Mouse (Mus musculus): ENCODE measurements around the gene Sptbn1.

Gene Sptbn1

DNA sequence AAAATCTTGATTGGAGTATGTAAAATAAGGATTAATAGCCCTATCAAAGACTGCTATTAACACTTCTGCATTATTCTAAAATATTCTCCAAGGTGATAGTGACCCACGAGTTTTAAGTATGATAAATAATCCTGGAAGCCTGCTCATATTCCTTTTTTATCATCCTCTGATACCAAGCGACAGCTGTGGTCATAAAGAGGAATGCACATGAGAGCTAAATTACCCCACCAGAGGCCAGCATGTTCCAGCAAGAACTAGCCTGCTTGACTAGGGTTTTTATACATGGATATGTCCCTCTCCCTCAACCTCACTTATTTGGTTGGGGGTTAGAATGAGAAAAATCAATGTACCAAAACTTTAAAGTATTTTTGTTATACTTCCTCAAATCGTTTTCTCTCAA is 56.8 kb downstream of the Sptbn1 start:
- no peak for DNase-seq (ENCODE audit: low read depth)

DNA sequence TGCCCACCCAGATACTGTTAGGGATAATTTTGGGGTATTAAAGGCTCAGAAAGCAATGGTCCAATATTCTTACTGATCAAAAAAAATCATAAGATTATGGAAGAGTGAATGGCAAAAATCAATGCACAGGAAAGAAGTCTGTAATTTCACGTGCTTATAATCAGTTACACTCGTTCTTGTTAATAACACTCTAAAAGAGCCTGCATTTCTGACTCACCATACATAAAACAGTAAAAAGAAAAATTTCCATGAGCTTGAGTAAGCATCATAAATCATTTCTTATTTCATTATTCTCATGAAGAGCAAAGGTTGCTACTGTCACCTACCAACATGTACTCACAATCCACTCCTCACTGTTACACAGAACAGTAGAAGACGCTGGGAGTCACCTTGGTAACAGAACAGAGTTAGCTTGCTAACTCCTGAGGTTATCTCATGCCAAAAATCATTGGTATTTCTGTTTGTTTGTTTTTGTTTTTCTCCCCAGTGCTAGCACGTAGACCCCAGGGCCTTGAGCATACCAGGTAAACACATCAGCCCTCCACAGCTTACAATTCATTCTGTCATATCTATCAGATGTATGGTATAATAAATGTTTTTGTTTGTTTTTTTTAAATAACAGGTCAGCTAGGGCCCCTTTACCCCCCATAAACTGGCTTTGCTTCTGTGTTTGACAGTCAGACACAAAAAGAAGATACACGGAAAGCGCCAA is 57.7 kb downstream of the Sptbn1 start:
- no peak for DNase-seq (ENCODE audit: low read depth)

DNA sequence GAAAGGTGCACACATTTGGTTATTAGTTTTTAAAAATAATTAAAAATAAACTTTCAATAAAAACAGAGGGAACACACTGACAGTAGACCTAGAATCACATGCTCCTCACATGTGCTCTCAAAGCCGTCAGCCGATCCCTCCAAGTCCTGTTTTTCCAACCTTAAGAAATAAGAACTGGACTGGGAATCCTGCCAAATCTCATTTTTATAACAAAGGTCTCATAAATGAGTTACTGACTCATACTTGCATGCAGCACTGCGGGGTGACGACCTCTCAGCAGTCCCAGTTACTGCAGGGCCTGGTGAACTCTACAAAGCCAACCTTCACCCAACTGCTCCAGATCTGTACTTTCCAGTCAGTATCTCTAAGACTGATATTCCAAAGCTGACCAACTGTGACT is 58.5 kb downstream of the Sptbn1 start:
- no peak for DNase-seq (ENCODE audit: low read depth)

DNA sequence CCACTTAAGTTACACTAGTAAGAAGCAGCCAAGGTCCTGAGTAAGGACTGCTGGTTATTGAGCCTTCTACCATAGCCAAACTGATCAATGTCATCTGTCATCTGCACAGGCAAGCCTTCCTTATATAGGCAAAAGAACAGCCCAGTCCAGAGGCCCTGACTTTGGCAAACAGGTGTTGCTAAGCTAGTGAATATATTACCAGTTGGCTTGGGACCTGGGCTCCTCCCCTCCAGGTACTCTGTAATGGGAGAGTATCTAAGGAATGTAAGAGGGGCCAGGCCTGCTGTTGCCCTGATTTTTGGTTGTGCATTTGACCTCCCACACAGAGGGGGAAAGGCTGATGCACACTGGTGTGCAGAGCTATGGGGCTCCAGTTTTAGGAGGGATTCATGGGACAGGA is 63.6 kb downstream of the Sptbn1 start:
- DNase-seq (ENCODE audit: low read depth) = no peak

DNA sequence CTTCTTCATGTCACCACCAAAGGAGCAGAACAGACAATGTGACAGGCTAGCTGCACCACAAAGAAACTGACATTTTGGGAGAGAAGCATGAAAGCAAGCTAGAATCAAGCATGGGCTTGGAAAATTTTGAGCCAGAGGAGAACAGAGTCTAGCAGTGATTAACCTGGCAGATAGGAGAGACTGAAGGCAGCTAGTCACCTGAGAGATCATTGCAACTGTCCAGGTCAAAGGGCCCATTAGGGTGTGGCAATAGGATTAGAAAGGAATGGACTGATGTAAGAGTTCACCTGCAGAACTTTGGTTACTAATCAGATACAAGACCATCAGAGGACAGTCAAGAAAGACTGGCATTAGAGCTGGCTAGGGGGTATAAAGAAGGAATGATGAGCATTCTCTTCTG is 67.6 kb downstream of the Sptbn1 start:
- no peak for DNase-seq (ENCODE audit: low read depth)

DNA sequence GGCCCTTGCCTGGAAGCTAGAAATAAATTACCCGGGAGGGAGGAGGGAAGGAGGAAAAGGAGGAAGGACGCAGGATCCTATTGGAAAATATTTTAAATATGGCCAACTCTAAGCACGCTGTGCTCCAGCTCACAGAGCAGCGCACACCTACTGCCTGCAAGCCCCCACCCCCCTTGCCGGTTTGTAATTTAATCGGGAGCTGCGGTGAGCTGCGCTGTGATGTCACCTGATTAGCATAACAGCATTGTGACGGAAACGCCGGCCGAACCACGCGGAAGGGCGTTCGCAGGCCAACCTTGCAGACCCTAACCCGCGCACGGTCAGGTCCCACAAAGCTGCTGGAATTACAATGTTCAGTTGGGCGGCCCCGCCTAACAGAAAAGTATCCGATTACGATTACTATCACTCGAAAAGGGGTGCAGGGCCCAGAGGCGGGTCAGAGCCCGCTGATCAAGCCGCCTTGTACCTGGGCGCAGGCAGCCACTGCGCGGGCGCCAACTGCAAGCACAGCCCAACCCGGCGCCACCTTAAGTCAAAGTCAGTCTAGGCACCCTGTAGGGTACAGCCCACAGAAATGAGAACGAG is 69.8 kb downstream of the Sptbn1 start:
- peak; percentile 98 for DNase-seq (ENCODE audit: low read depth)

DNA sequence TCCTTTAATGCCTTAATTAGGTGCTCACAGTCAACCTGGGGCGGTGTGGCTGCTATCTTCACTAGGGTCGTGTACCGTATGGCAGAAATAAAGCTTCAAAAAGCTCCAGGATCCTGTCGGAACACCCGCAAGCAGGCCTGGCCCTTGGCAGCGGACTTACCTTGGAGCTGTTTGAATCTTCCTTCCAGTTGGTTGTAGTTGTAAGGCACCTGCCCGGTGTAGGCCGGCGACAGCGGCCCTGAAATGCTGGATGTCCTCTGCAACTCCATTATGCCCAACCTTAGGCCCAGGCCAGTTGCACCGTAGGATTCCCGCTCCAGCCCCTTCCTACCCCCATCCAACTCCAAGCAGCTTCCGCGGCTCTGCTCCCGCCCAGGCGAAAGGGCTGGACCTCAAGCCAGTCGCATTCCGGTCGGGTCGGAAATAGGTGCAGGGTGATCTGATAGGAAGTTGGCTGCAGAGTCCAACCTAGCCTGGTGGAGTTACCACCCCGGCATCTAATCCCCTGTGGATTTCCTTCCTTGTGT is 70.3 kb downstream of the Sptbn1 start:
- peak; percentile 88 for DNase-seq (ENCODE audit: low read depth)

DNA sequence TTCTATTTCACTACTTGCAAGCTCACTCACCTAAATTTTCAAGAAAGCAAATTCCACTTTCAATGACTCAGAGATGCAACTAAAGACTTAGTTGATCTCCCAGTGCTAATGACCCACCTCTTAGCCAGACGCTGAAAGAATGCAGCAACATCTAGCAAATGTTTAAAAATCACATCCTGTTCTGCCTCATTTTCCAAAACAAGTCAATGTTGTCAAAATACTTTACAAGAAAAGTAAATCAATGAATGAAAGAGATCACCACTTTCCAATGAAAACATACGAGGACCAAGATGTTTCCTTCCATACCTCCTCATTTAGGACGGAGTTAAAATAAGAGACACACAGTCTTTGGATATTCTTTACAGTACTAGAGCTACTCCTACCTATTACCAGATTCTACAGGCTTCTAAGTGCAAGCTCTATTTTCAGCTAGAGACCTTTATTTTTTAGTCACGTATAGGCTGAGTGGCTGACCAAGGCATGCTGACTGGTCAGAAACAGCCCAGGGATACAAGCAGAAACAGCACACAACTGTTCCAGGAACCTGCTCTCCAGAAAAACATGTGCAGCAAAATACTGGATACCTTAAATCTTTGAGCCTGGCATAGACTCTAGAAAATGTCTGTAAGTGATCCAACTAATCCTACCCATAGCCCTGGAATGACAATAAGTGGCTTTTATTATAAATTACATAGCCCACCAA is 71.5 kb downstream of the Sptbn1 start:
- DNase-seq (ENCODE audit: low read depth) = peak; percentile 37

DNA sequence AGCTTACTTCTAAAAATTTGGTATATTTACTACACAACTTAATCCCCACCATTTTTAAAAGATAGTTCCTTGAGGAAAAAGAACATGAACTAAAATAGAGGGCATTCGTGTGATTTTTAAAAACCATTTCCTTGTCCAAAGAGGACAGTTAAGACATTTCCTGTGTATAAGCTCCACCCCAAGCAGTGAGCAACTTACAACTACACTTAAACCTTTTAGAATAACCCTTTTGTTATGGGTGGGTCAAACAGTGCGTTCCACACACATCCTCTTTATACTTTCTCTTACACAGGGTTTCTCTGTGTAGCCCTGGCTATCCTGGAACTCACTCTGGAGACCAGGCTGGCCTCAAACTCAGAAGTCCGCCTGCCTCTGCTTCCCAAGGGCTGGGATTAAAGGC is 72.2 kb downstream of the Sptbn1 start:
- peak; percentile 73 for DNase-seq (ENCODE audit: low read depth)

DNA sequence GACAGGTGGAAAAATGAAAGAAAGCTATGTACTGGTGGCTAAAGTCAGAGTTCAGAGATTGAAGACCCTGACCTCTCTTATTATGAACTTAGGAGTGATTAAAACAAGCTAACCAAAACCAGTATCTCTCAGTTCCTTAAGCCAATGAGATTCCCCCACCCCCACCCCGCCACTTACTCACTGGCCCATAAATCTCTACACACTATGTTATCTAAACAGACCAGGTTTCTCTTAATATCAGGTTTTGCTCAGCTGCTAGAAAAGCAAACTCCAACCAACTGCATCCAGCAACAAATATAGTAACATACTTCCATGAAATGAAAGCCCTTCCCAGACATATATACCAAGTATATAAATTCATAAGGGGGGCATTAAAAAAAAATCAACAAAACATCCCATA is 73.2 kb downstream of the Sptbn1 start:
- peak; percentile 39 for DNase-seq (ENCODE audit: low read depth)

DNA sequence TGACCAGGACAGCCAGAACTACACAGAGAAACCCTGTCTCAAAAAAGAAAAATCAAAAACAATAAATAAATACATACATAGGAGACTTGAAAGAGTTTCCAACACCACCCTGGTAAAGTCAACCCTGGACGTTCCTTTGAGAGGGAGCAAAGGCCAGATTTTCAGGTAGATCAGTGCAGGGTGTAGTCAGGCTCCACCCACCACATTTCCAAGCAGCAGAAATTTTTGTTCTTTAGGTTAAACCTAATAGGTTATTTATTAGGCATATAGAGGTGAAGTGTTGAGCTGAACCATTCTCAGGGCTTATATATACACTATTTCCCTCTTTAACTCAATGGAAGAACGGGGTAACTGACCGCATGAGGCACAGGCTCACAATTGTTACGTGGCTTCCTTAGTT is 77.0 kb downstream of the Sptbn1 start:
- no peak for DNase-seq (ENCODE audit: low read depth)

DNA sequence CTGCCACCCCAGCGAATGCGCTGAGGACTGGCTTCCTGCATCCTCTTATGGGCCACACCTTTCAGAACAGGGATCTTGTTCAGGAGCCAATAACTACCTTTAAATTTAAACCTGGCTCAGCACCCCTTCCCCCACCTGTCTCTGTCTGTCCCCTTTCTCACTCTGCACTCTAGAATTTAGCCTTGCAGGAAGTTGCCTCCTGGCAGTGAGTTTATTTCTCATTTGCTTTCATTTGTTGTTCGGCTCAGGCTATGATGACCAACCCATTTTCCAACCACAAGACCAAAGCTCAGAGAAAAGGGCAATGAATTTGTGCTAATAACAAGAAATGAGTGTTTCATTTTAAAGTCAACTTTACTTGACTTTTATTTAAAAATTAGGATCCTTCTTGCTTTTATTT is 77.9 kb downstream of the Sptbn1 start:
- DNase-seq (ENCODE audit: low read depth) = peak; percentile 70

DNA sequence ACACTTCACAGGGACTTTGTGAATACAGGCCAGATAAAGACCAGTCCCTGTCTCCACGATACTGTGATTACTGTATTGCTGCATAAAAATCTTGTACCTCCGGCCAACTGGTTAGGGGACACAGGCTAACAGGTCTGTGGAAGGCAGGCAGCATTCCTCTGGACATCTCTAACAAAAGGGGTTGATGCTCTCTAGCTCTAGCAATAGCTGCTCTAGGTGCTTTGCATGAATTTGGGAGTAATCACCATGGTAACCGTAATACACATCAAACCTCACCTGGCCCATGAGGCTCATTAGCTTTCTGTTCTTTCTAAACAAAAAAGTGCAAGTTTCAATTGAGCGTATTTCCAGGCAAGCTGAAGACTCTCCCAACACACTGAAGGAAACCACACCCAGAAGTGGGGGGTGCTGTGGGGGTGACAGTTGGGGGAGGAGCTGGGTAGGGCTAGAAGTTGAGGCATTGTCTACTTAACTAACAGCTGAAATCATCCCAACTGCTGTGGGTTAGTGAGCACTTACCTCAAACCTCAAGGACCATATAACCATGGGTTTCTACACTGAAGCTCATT is 81.0 kb downstream of the Sptbn1 start:
- DNase-seq (ENCODE audit: low read depth) = peak; percentile 76

DNA sequence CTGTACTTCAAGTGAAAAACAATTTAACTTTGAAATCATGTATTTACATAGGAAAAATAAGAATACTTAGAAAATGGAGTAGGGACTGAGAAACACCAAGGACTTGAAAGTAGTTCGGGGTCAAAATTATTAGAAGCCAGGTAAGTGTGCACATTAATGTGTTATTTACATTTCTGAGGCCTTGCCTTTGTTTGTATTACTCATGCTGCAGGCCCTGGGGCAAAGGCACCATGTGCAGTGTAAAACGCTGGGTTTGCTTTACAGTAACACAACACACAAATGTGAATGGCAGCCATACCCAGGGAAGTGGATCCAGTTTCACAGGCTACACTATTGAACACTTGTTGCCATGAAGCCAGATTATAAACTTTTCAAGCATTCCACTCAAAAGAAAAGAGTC is 83.4 kb downstream of the Sptbn1 start:
- DNase-seq (ENCODE audit: low read depth) = no peak

DNA sequence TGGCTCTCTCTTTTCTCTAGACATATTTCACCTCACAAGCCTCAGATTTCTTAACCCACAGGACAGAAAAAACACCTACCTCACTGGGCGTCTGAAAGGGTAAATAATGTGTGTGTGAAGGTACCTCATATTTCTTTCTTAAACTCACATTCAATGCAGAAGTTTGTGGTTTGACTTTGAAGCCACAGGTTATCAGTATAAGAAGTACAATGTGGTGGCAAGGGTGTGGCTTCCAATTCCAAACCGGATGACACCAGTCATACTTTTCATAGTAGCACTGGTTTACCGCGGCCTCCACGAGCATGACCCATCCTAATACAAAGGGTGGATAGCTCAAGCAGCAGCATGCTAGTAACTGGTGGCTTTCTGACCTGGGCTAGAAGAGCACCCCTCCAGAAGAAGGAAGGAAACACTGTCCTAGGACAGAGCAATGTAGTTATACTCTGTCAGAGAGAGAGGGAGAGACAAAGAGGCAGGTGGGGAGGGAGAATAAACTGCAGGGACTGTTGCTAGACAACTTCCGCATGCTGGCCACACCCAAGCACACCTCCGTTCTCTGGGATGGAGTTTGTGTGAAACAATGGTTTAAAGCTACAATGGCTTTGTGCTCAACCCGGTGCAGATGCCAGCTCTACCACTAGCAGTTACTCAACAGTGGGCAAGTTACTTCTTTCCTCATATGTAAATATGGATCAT is 85.1 kb downstream of the Sptbn1 start:
- DNase-seq (ENCODE audit: low read depth) = peak; percentile 96

DNA sequence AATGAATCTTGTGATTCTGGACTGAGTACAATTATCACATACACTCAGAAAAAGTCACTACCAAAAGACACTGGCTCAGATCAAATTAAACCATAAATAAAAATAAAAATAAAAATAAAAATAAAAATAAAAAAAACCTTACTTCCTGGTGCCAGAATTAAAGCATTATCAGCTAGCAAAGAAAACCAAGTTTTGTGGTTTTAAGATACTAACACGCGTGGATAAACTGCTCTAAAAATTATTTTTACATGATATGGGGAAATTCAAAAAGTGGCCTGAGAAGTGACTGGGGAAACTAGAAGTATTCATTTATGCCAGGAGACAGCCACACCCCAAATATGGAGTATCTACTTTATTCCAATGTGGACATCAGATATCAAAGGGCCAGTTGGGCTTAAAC is 89.8 kb downstream of the Sptbn1 start:
- no peak for DNase-seq (ENCODE audit: low read depth)

DNA sequence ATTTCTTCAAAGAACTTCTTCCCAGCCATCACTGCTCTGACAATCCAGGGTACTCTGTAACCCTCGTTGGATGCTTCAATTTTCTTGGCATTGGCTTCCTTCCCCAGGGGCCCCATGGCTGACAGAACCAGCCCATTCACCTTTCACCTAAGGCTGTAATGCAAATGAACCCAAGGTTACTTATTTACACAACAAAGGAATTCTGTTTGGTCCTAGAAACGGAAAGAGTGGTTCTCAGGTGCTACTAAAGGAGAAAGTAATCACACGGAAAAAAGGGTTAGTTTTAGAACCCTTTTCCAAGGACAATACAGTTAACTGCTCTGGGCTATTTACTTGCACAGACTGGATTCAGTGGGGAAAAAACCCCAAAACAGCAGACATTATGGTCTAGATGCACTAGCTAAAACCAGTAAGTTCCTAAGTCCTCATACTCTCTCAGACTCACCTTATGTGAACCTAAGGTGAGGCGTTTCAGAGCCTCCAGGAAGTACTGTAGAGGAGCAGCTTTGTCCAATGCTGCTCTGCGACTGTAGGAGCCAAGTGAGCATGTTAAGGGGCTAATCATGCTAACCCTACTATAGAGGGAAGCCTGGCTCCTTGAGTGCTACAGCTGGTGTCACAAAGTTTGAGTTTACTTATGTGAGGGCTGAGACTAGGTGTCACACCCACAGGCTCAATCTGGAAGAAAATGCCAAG is 90.7 kb downstream of the Sptbn1 start:
- DNase-seq (ENCODE audit: low read depth) = no peak

DNA sequence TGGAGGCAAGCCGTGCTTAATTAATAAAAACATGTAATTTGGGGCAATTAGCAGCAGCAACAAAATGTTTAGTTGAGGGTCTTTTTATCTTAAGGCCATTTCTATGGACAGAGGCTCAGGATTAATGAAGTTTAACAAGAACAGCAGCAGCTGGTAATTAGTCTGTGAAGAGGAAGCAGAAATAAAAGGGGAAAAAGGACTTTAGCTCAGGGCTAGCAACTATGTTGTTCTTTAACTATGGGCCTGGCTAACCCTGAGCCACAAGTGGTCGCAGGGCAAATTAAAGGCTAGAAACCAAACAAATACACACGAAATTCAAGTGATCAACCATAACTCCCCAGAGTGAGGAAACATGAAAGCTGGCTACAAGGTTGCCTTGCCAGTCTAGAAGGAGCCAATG is 91.9 kb downstream of the Sptbn1 start:
- no peak for DNase-seq (ENCODE audit: low read depth)

DNA sequence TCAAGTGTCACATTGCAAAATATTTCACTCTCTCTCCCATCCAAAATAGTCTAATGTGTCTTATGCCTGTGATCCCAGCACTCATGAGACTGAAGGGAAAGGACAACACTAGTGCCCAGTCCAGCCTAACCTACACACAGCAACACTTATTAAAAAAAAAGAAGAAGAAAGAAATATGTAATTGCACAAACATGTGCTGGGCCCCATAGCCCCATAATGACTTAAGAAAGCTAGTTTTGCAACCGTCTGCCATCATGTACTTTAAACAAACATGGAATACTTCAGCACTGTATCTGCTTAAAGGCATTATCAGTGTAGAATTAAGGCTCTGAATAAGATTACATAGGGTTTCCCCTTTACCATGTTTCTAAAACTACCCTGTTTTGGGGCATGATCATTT is 92.4 kb downstream of the Sptbn1 start:
- peak; percentile 45 for DNase-seq (ENCODE audit: low read depth)

DNA sequence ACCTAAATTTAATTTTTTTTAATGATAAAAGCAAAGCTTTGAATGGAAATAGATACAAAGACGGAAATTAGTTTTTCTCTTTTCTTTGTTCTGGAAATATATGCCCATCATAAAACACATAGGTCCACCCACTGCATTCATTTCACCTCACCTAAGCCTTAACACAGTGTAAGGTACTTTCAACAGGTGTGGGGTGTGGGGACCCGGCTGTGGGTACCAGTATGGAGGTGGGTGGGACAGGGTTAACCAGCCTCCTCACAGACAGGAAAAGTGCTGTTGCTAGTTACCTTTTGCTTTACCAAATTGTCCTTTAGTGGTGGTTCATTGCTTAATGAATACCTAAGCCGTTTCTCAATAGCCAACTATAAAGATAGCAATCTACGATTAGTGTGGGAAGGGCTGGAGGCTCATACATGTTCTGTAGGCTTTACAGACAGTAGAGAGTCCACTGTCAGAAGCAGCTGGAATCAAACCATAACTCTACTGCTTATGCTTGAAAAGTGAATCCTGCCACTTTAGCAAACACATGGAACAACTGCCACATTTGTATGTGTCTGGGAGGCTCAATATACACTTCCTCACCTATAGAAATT is 96.3 kb downstream of the Sptbn1 start:
- peak; percentile 36 for DNase-seq (ENCODE audit: low read depth)

DNA sequence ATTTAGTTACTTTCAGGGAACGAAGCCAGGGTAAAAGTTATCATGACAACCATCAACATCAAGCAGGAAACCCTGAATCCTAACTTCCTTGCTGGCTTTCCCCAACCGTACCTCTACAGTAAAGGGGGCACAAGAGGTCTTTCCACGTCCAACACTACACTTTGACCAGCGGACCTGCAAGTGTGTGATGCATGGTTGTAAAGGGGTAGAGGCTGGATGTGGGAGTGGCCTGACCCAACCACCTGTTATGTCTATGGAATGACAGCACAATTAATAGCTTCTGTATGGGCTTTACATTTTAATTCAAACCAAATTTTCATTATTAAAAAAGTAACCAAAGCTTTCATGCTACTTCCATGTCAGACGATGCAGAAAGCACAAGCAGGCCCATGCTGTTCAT is 96.8 kb downstream of the Sptbn1 start:
- DNase-seq (ENCODE audit: low read depth) = no peak
